Mouse (Mus musculus): ENCODE data around the gene Fam208a. TPM values are rescaled to one million over a fixed set of nuclear protein-coding genes. Genes with fewer than 3 reads are reported as not detected.

The Fam208a gene
- polyA plus RNA-seq, 1 experiment from 2014 or later: 15.4 TPM

DNA sequence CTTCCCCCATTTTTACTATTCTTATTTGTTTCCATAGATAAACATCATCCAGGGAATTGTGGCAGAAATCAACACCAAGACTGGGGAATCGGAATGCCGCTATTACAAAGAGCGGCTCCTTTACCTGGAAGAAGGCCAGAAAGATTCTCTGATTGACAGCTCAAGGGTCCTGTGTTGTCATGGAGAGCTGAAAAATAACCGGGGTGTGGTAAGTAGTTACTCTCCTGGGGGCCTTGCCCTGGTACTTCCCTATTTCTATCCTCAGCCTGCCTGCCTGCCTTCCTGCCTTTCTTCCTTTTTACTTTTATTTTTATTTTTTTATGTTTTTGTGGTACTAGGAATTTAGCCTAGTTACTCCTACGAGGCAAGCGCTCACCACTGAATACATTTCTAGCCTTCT is 31.1 kb upstream of the Fam208a start:
- WGBS: 89% methylated on average over 6 of the region's 6 CpGs
- ATAC-seq (replicated peaks; ENCODE audit: low FRiP score): no peak
- peaks cover 10% of the 10 kb centered on the region; the same call in 1 of the 2 replicates for H3K36me3 ChIP-seq

DNA sequence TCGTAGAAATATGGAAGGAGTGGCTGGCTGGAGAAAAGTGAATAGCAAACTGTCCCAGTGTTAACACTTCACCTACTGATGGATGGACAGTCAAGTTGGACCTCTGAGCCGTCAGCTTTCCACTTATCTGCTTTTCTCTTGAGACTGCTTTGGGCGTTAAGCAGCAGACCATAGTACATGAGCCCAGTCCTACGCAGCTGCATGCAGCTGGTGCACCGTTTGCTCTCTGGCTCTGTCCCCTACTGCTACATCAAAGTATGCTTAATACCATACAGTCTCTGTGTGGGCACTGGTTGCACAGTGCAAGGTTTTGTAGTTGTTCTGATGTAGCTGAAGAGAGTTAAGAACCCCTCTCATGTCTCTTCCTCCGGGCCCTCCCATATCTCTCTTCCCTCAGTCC is 28.1 kb upstream of the Fam208a start:
- Histone ChIP-seq H3K9ac (no peak overlapping the region), H3K4me2 (no peak overlapping the region), H3K27ac (no peak overlapping the region), H3K4me3 (replicated peaks) (no peak overlapping the region), H3K27me3 (no peaks in the 10 kb centered on the region), H3K9me3 (replicated peaks) (no peaks in the 10 kb centered on the region), H3K4me1 (0 out of 2 replicates have a peak, but pooled peaks cover 14% of the 10 kb centered on the region), H3K36me3 (peaks cover 19% of the 10 kb centered on the region)
- no peak for ATAC-seq (replicated peaks; ENCODE audit: low FRiP score)
- 88% methylated on average over 6 of the region's 6 CpGs for WGBS

More for the DNA sequence above, 31.1 kb upstream of the Fam208a start:
- Histone ChIP-seq H3K9ac (no peak overlapping the region), H3K4me2 (no peak overlapping the region), H3K9me3 (replicated peaks) (no peaks in the 10 kb centered on the region), H3K27me3 (no peaks in the 10 kb centered on the region), H3K4me1 (peaks cover 24% of the 10 kb centered on the region; the same call in 1 of the 2 replicates), H3K4me3 (replicated peaks) (no peak overlapping the region), H3K27ac (no peak overlapping the region)

DNA sequence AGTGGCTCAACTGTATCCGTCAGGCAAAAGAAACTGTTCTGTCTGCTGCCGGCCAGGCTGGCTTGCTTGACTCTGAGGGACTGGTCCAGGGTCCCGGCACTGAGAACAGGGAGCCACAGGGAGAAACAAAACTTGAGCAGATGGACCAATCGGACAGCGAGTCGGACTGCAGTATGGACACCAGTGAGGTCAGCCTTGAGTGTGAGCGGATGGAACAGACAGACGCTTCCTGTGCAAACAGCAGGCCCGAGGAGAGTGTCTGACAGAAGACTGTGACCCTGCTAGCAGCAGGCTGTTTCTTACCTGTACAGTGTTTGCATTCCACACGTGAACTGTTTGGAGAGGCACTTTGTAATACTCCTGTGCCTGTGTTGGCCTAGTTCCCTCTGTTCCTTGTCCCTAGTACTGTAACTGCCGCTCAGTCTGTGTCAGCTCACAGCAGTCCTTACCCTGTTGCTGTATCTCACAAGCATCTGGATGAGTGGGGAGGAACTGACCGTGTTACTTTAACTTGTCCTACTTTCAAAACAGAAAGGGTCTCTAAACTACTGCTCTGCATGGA is 26.8 kb upstream of the Fam208a start:
- no peak overlapping the region for H3K27ac ChIP-seq
- 0 out of 2 replicates have a peak, but pooled peaks cover 6% of the 10 kb centered on the region for H3K4me1 ChIP-seq
- peaks cover 19% of the 10 kb centered on the region for H3K36me3 ChIP-seq
- no peak overlapping the region for H3K4me2 ChIP-seq
- H3K27me3 ChIP-seq: no peaks in the 10 kb centered on the region
- no peaks in the 10 kb centered on the region for H3K9me3 ChIP-seq (replicated peaks)
- no peak for ATAC-seq (replicated peaks; ENCODE audit: low FRiP score)
- 82% methylated on average over 12 of the region's 12 CpGs for WGBS
- H3K9ac ChIP-seq: no peak overlapping the region
- H3K4me3 ChIP-seq (replicated peaks): no peak overlapping the region

DNA sequence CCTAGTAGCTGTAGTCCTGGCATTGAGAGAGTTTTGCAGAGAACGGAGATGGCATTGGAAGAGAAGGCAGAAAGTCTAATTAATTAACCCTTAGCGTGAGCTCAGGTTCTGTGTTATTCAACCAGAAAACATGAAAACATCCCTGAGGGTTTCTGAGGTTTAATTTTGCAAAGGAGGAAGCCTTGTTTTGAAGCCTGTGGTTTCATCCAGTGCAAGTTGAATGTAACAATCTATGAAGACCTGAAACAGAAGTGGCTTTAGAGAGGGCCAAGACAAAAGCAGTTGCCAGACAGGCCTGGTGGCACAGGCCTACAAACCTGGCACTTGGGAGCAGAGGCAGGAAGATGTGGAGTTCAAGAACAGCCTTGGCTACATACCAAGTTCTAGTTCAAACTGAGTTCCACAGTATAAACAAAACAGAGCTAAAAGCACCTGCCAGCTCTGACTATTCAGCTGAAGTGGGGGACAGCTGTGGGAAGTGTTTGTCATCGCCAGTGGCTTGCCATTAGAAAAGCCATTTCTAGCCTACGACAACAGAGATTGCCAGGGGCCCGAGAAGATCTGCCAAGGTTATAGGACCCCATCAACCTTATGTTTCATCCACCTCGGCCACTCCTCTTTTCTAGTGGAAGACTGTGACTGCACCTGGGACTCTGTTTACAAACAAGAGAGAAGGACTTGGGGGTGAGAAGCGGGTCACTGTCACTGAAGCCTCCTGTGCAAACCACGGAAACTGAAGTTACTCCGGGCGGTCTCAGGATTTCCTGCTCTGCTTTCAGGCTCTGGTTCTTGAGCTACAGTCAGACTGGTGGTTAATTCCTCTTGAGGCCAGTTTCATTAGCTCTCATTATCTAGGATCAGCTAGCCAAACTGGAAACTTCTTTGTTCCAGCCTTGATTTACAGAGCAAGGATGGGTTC is 26.0 kb upstream of the Fam208a start:
- no peaks in the 10 kb centered on the region for H3K9me3 ChIP-seq (replicated peaks)
- 0 out of 2 replicates have a peak, but pooled peaks cover 6% of the 10 kb centered on the region for H3K4me1 ChIP-seq
- H3K36me3 ChIP-seq: peaks cover 19% of the 10 kb centered on the region
- 0 out of 2 replicates have a peak overlapping the region, but pooled peaks have one; percentile 13 for H3K27ac ChIP-seq
- no peak overlapping the region for H3K4me2 ChIP-seq
- WGBS: 75% methylated on average over 10 of the region's 10 CpGs
- H3K27me3 ChIP-seq: no peaks in the 10 kb centered on the region
- no peak overlapping the region for H3K9ac ChIP-seq
- no peak for ATAC-seq (replicated peaks; ENCODE audit: low FRiP score)
- no peak overlapping the region for H3K4me3 ChIP-seq (replicated peaks)

DNA sequence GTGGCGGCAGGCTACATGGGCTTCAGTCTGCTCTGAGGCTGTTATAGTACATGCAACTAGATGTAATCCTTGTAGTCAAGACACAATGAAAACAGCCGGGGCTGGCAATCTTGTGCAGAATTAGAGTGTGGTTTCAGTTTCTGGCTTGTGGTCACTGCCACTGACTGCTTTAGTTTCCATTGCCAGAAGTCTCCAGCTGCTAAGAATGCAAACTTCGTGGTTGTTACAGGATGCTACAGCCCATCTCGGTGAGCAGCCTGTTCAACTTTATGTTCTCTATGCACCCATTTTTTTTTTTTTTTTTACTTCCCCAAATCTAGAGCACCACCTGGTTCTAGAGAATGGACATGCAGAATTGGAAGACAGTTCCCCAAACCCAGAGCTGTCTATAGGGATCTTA is 23.2 kb upstream of the Fam208a start:
- no peak for ATAC-seq (replicated peaks; ENCODE audit: low FRiP score)
- no peaks in the 10 kb centered on the region for H3K9me3 ChIP-seq (replicated peaks)
- H3K27me3 ChIP-seq: no peaks in the 10 kb centered on the region
- H3K27ac ChIP-seq: no peak overlapping the region
- no peak overlapping the region for H3K4me3 ChIP-seq (replicated peaks)
- H3K4me2 ChIP-seq: no peak overlapping the region
- WGBS: 93% methylated on average over 4 of the region's 4 CpGs
- H3K36me3 ChIP-seq: peaks cover 13% of the 10 kb centered on the region
- H3K4me1 ChIP-seq: 0 out of 2 replicates have a peak, but pooled peaks cover under 1% of the 10 kb centered on the region
- H3K9ac ChIP-seq: no peak overlapping the region

DNA sequence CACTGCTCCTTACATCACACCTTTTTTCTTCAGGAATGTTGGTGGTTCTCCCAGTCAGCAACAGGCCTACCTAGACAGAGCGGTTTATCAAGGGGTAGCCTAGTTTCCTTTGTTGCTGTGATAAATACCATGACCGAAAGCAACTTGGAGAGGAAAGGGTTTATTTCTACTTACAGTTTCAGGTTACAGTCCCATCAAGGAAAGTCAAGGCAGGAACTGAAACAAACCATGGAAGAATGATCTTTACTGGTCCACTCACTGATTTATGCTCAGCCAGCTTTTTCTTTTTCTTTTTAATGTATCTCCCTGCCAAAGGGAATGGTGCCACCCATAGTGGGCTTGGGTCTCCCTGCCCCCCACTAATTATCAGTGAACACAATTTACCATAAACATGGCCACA is 22.7 kb upstream of the Fam208a start:
- Histone ChIP-seq H3K27ac (no peak overlapping the region), H3K4me1 (no peaks in the 10 kb centered on the region), H3K27me3 (no peaks in the 10 kb centered on the region), H3K36me3 (peaks cover 13% of the 10 kb centered on the region), H3K9me3 (replicated peaks) (no peaks in the 10 kb centered on the region), H3K4me2 (no peak overlapping the region), H3K9ac (no peak overlapping the region), H3K4me3 (replicated peaks) (no peak overlapping the region)
- 93% methylated on average over 2 of the region's 2 CpGs for WGBS
- no peak for ATAC-seq (replicated peaks; ENCODE audit: low FRiP score)

DNA sequence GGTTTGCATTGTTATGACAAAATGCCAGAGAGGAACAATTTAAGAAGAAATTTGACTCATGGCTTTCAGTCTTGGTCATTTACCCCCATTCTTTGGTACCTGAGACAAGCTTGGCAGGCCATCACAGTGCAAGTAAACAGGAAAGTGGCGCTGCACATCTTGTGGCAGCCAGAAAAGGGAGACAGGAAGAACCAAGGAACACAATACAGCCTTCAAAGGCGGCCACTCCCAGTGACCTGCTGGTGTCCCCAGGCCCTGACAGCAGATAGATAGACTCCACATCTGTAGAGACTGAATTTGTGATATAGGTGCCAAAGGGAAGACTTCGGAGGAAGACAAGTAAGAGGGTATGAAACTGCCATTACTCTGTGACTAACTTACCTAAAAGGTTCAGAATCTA is 20.4 kb upstream of the Fam208a start:
- H3K4me3 ChIP-seq (replicated peaks): no peak overlapping the region
- 76% methylated on average over 3 of the region's 3 CpGs for WGBS
- no peaks in the 10 kb centered on the region for H3K4me1 ChIP-seq
- no peak overlapping the region for H3K27ac ChIP-seq
- no peak for ATAC-seq (replicated peaks; ENCODE audit: low FRiP score)
- H3K36me3 ChIP-seq: peaks cover 9% of the 10 kb centered on the region
- no peak overlapping the region for H3K9ac ChIP-seq
- no peaks in the 10 kb centered on the region for H3K27me3 ChIP-seq
- no peaks in the 10 kb centered on the region for H3K9me3 ChIP-seq (replicated peaks)
- no peak overlapping the region for H3K4me2 ChIP-seq

DNA sequence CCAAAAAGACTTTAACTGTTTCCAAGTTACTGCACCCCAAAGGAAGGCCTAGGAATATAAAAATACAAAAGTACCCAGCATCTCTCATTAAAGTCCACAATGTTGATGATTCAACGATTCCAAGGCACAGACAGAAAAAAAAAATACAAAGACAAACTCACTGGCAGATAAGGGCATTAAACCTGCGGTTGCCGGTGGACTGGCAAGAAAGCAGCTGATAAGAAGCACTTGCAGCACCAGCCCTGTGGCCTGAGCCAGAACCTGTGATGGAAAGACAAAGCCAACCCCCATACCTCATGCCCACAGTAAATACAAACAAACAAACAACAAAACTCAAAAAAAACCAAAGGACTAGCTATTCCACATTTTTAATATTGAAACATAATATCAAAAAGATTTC is 19.0 kb upstream of the Fam208a start:
- H3K4me3 ChIP-seq (replicated peaks): no peak overlapping the region
- no peak overlapping the region for H3K27ac ChIP-seq
- no peak overlapping the region for H3K9ac ChIP-seq
- H3K9me3 ChIP-seq (replicated peaks): no peaks in the 10 kb centered on the region
- ATAC-seq (replicated peaks; ENCODE audit: low FRiP score): no peak
- WGBS: 94% methylated on average over 3 of the region's 3 CpGs
- no peaks in the 10 kb centered on the region for H3K36me3 ChIP-seq
- no peaks in the 10 kb centered on the region for H3K27me3 ChIP-seq
- no peak overlapping the region for H3K4me2 ChIP-seq
- no peaks in the 10 kb centered on the region for H3K4me1 ChIP-seq

DNA sequence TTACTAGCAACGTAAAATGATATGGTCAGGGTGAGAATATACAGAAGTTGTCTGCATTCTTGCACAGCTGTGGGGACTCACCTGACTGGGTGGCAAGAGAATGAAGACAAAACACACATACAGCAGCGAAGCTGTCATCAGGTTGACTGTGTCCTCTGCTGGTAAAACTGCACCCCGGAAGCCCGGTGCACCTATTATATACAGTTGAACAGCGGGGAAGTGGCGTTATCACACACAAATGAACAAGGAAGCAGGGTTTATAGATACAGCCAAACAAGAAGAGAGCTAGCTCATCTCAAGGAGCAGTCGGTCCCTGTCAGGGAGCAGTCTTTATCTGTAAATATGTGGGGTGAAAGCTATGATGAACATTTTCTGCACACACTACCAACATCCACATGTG is 17.1 kb upstream of the Fam208a start:
- WGBS: 82% methylated on average over 7 of the region's 7 CpGs
- H3K9me3 ChIP-seq (replicated peaks): no peaks in the 10 kb centered on the region
- ATAC-seq (replicated peaks; ENCODE audit: low FRiP score): no peak

DNA sequence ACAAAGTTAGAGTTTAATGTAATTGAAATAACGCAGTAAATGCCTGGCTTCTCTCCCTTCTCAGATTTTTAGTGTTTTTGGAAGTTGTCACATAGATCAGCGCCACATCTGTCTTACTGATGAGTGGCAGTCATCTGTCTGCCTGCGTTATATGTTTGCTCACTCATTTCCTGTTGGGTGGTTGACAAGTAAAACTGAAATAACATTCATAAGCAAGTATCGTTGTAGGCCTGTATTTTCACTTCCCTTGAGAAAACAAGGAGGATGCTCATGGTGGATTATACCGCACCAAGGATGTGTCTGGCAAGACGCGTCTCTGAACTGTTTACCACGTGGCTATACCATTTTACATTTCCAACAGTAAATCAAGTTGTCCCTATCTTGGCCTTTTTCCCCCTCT is 15.9 kb upstream of the Fam208a start:
- Histone ChIP-seq H3K36me3 (no peaks in the 10 kb centered on the region), H3K27ac (no peak overlapping the region), H3K4me1 (no peaks in the 10 kb centered on the region), H3K4me2 (no peak overlapping the region), H3K9ac (no peak overlapping the region), H3K27me3 (no peaks in the 10 kb centered on the region), H3K9me3 (replicated peaks) (no peaks in the 10 kb centered on the region), H3K4me3 (replicated peaks) (no peak overlapping the region)
- no peak for ATAC-seq (replicated peaks; ENCODE audit: low FRiP score)
- WGBS: 75% methylated on average over 8 of the region's 8 CpGs

More for the DNA sequence above, 17.1 kb upstream of the Fam208a start:
- Histone ChIP-seq H3K27me3 (no peaks in the 10 kb centered on the region), H3K9ac (no peak overlapping the region), H3K36me3 (no peaks in the 10 kb centered on the region), H3K27ac (no peak overlapping the region), H3K4me2 (no peak overlapping the region), H3K4me3 (replicated peaks) (no peak overlapping the region), H3K4me1 (no peaks in the 10 kb centered on the region)

DNA sequence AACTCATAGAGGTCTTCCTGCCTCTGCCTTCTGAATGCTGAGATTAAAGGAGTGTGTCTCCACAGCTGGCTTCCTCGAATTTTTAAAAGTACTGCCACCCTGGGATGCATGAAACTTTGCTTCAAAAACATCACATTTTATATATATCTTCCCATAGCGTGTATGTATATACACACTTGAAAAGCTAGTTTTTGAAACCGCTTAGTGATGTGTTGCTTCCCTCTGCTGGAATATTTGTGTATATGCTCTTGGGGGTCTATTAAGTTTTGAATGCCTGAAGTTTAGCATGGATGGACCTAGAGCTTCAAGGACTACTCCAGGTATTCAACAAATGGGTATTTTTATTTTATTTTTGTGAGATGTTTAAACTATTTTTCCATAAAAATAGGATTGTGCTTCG is 14.7 kb upstream of the Fam208a start:
- Histone ChIP-seq H3K9me3 (replicated peaks) (no peaks in the 10 kb centered on the region), H3K36me3 (no peaks in the 10 kb centered on the region), H3K4me1 (no peaks in the 10 kb centered on the region), H3K27me3 (no peaks in the 10 kb centered on the region), H3K9ac (no peak overlapping the region), H3K4me2 (no peak overlapping the region), H3K4me3 (replicated peaks) (no peak overlapping the region), H3K27ac (no peak overlapping the region)
- ATAC-seq (replicated peaks; ENCODE audit: low FRiP score): no peak
- 48% methylated on average over 4 of the region's 4 CpGs for WGBS

DNA sequence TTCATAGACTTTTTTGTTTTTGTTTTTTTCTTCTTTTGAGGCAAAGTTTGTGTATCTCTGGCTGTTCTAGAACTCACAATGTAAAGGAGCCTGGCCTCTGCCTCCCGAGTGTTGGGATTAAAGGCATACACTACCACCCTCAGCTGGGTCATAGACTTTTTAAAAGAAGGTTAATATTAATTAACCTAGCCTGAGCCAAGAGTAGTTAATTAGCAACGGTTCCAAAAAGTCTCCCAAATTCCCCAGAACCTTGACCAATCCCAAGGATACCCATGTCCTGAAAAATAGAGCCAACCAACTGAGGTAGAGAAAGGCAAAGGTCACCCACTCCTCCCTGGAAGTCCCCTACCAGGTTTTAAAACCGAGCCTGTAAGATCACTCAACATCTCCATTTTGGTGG is 7.8 kb upstream of the Fam208a start:
- Histone ChIP-seq H3K9me3 (replicated peaks) (no peaks in the 10 kb centered on the region), H3K4me1 (no peaks in the 10 kb centered on the region), H3K4me3 (replicated peaks) (no peak overlapping the region), H3K36me3 (no peaks in the 10 kb centered on the region), H3K4me2 (no peak overlapping the region), H3K27ac (no peak overlapping the region), H3K9ac (no peak overlapping the region), H3K27me3 (no peaks in the 10 kb centered on the region)
- 76% methylated on average over 3 of the region's 3 CpGs for WGBS
- no peak for ATAC-seq (replicated peaks; ENCODE audit: low FRiP score)
